In genomic region chr5:32712221-32713041, GRCm38 (mm10) we compare ENCODE assay signal across 10 mouse cellular contexts.
DNase-seq lines count a peak whose midpoint lies in the region; ATAC-seq and TF ChIP-seq lines count a peak whose summit lies in the region.
"Had no signal": no experiment of that assay in that cellular context is flagged by ENCODE, and none has a peak within 500 bp of the region (broad histone marks: within the 10 kb centered on the region; RNA-seq: fewer than 3 reads in every experiment).

No protein-coding gene starts in this region.

- 63% methylated on average over 4 of the region's 4 CpGs for WGBS in stomach, embryonic 14.5 days
- 60% methylated on average over 4 of the region's 4 CpGs for WGBS in stomach, postnatal 0 days
- 65% methylated on average over 4 of the region's 4 CpGs for WGBS in embryonic facial prominence, embryonic 14.5 days
- 70% methylated on average over 4 of the region's 4 CpGs for WGBS in liver, embryonic 11.5 days

- H3K4me3 ChIP-seq in stomach, embryonic 14.5 days (ENCODE audit: low read depth, low read length) = 0 out of 2 replicates have a peak overlapping the region, but pooled peaks have one; percentile 70
- H3K4me3 ChIP-seq in stomach, postnatal 0 days (ENCODE audit: low read depth, low read length) = no peak overlapping the region
- H3K4me3 ChIP-seq in embryonic facial prominence, embryonic 14.5 days (ENCODE audit: low read depth, low read length) = no peak overlapping the region
- H3K4me3 ChIP-seq in liver, embryonic 11.5 days (ENCODE audit: low read depth, low read length) = peak overlapping the region; percentile 66; the same call in 1 of the 2 replicates

- H3K4me2 ChIP-seq in stomach, embryonic 14.5 days (replicated peaks; ENCODE audit: low read depth, low read length) = no peak overlapping the region; the same call in 1 of the 2 replicates
- H3K4me2 ChIP-seq in stomach, postnatal 0 days (replicated peaks; ENCODE audit: low read depth) = no peak overlapping the region
- peak overlapping the region; percentile 81; the same call in 1 of the 2 replicates for H3K4me2 ChIP-seq in embryonic facial prominence, embryonic 14.5 days (ENCODE audit: low read depth, low read length)
- H3K4me2 ChIP-seq in liver, embryonic 11.5 days = peak overlapping the region; percentile 71

- H3K9me3 ChIP-seq in stomach, embryonic 14.5 days (ENCODE audit: control insufficient read depth, low read depth, low read length) = no peaks in the 10 kb centered on the region
- no peaks in the 10 kb centered on the region for H3K9me3 ChIP-seq in stomach, postnatal 0 days (ENCODE audit: control insufficient read depth, low read length)
- H3K9me3 ChIP-seq in embryonic facial prominence, embryonic 14.5 days (ENCODE audit: control insufficient read depth, low read length) = no peaks in the 10 kb centered on the region
- H3K9me3 ChIP-seq in liver, embryonic 11.5 days (ENCODE audit: control insufficient read depth, low read length) = no peaks in the 10 kb centered on the region

- no peak for ATAC-seq in stomach, embryonic 14.5 days (ENCODE audit: insufficient number of reproducible peaks, insufficient read depth, low FRiP score, low read depth)
- no peak for ATAC-seq in stomach, postnatal 0 days (ENCODE audit: low FRiP score, low TSS enrichment)
- ATAC-seq in embryonic facial prominence, embryonic 14.5 days (ENCODE audit: low read depth) = no peak
- no peak for ATAC-seq in liver, embryonic 11.5 days (replicated peaks; ENCODE audit: low FRiP score)

- H3K4me1 ChIP-seq in stomach, embryonic 14.5 days (ENCODE audit: control insufficient read depth, insufficient read depth, low read length) = 0 out of 2 replicates have a peak, but pooled peaks cover 5% of the 10 kb centered on the region
- 0 out of 2 replicates have a peak, but pooled peaks cover 3% of the 10 kb centered on the region for H3K4me1 ChIP-seq in stomach, postnatal 0 days (replicated peaks; ENCODE audit: control insufficient read depth, insufficient read depth)
- no peaks in the 10 kb centered on the region for H3K4me1 ChIP-seq in embryonic facial prominence, embryonic 14.5 days (ENCODE audit: control insufficient read depth, insufficient read depth, low read length)
- no peaks in the 10 kb centered on the region for H3K4me1 ChIP-seq in liver, embryonic 11.5 days (replicated peaks; ENCODE audit: control insufficient read depth, insufficient read depth, low read length)

- intact Hi-C loops in left cerebral cortex, postnatal 36 days (cut with DNase I) = loop anchor here (10.0 kb wide), 2 partner anchors 72 to 322 kb away; partner anchors contain the start of gene Pisd

- no peak for DNase-seq in stomach, postnatal 0 days (ENCODE audit: low spot score)
- DNase-seq in embryonic facial prominence, embryonic 14.5 days (ENCODE audit: low spot score) = no peak
- DNase-seq in liver, embryonic 11.5 days (ENCODE audit: low spot score) = no peak
- no peak for DNase-seq in thymus, postnatal 4 days
- no peak for DNase-seq in right cerebral cortex, adult 2 months (ENCODE audit: low spot score in 2 of 2)
- DNase-seq in cerebellum, postnatal 36 days = no peak
- DNase-seq in left cerebral cortex, postnatal 36 days (ENCODE audit: low spot score in 2 of 2) = no peak
- DNase-seq: cerebellum, postnatal 25 days; right cerebral cortex, postnatal 25 days had no signal

- H3K27me3 ChIP-seq in stomach, embryonic 14.5 days (ENCODE audit: control insufficient read depth, insufficient read depth, low read length) = no peaks in the 10 kb centered on the region
- H3K27me3 ChIP-seq in stomach, postnatal 0 days (ENCODE audit: control insufficient read depth, insufficient read depth, low read length) = no peaks in the 10 kb centered on the region
- no peaks in the 10 kb centered on the region for H3K27me3 ChIP-seq in embryonic facial prominence, embryonic 14.5 days (replicated peaks; ENCODE audit: control insufficient read depth, insufficient read depth, low read length)
- H3K27me3 ChIP-seq in liver, embryonic 11.5 days (replicated peaks; ENCODE audit: control insufficient read depth, insufficient read depth, low read length) = no peaks in the 10 kb centered on the region

- H3K36me3 ChIP-seq in stomach, embryonic 14.5 days (ENCODE audit: control insufficient read depth, insufficient read depth, low read length) = no peaks in the 10 kb centered on the region
- H3K36me3 ChIP-seq in stomach, postnatal 0 days (ENCODE audit: control insufficient read depth, insufficient read depth, low read length) = no peaks in the 10 kb centered on the region
- no peaks in the 10 kb centered on the region for H3K36me3 ChIP-seq in embryonic facial prominence, embryonic 14.5 days (ENCODE audit: control insufficient read depth, insufficient read depth, low read length)
- H3K36me3 ChIP-seq in liver, embryonic 11.5 days (ENCODE audit: control insufficient read depth, insufficient read depth, low read length) = no peaks in the 10 kb centered on the region

- TF ChIP-seq CTCF in stomach, postnatal 0 days (IDR thresholded peaks at IDR 0.05; ENCODE audit: low read depth) = no peak

- peak overlapping the region; percentile 91; the same call in 1 of the 2 replicates for H3K27ac ChIP-seq in stomach, embryonic 14.5 days (ENCODE audit: low read length)
- H3K27ac ChIP-seq in stomach, postnatal 0 days (replicated peaks) = no peak overlapping the region
- H3K27ac ChIP-seq in embryonic facial prominence, embryonic 14.5 days (replicated peaks; ENCODE audit: low read depth, low read length) = no peak overlapping the region
- H3K27ac ChIP-seq in liver, embryonic 11.5 days (ENCODE audit: low read depth, low read length) = no peak overlapping the region

- H3K9ac ChIP-seq in stomach, embryonic 14.5 days (replicated peaks; ENCODE audit: low read depth, low read length) = no peak overlapping the region
- H3K9ac ChIP-seq in stomach, postnatal 0 days (ENCODE audit: low read length) = no peak overlapping the region
- H3K9ac ChIP-seq in embryonic facial prominence, embryonic 14.5 days (ENCODE audit: low read depth, low read length) = no peak overlapping the region
- no peak overlapping the region for H3K9ac ChIP-seq in liver, embryonic 11.5 days (ENCODE audit: low read depth, low read length)

- no peak for TF ChIP-seq EP300 in stomach, postnatal 0 days (optimal IDR thresholded peaks at IDR 0.05)

Comparison
In these comparisons a context has a peak if more than half of its experiments do, and no peak if none do; other contexts are left out.
1. H3K4me3 ChIP-seq: peak in stomach, embryonic 14.5 days (single experiment) and liver, embryonic 11.5 days (single experiment); none in stomach, postnatal 0 days (single experiment) and embryonic facial prominence, embryonic 14.5 days (single experiment).
2. H3K4me2 ChIP-seq: peak in embryonic facial prominence, embryonic 14.5 days (single experiment) and liver, embryonic 11.5 days (single experiment); none in stomach, embryonic 14.5 days (single experiment) and stomach, postnatal 0 days (single experiment).